In the genomic region with DNA sequence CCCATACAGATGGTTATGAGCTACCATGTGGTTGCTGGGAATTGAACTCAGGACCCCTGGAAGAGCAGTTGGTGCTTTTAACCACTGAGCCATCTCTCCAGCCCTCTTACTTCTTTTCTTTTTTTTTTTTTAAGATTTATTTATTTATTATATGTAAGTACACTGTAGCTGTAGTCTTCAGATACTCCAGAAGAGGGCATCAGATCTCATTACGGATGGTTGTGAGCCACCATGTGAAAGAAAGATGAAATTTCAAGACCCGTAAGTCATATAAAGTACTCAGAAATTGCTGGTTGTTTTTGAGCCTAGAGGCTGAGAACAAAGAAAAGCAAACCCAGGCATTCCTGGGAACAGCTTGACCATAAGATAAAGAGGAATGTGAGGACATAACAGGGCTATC, we compare ENCODE assay signal across 13 mouse cellular contexts. TPM values are rescaled to one million over a fixed set of nuclear protein-coding genes. Genes with fewer than 3 reads are reported as not detected.
DNase-seq lines count a peak whose midpoint lies in the region; ATAC-seq and TF ChIP-seq lines count a peak whose summit lies in the region.
"Not testable (repeated sequence)": the region's sequence is repeated elsewhere in the genome, so short reads cannot be mapped to it uniquely, and the experiment has no call there.
"Had no signal": no experiment of that assay in that cellular context is flagged by ENCODE, and none has a peak within 500 bp of the region (broad histone marks: within the 10 kb centered on the region; RNA-seq: fewer than 3 reads in every experiment).

No protein-coding gene starts in this region.

- H3K9me3 ChIP-seq in kidney, postnatal 0 days (replicated peaks; ENCODE audit: low read length); midbrain, postnatal 0 days (ENCODE audit: low read length): not testable (repeated sequence)

- DNase-seq in A20 (ENCODE audit: low read depth, low spot score): peak; percentile 21
- DNase-seq in NIH3T3 (ENCODE audit: low read depth): peak; percentile 12
- peak; percentile 34 for DNase-seq in brain, adult 2 months (ENCODE audit: low read depth, low spot score)
- DNase-seq in induced T-regulatory cell, adult 2 months (ENCODE audit: low read depth): peak; percentile 30
- DNase-seq in kidney, postnatal 0 days (ENCODE audit: low spot score); left cerebral cortex, adult 2 months (ENCODE audit: extremely low spot score in 1 of 2, low spot score in 2 of 2); midbrain, postnatal 0 days (ENCODE audit: low spot score): not testable (repeated sequence)

- H3K27ac ChIP-seq in kidney, postnatal 0 days; left cerebral cortex, adult 2 months; midbrain, postnatal 0 days (ENCODE audit: low read depth, low read length): not testable (repeated sequence)

- not testable (repeated sequence) for H3K9ac ChIP-seq in kidney, postnatal 0 days (ENCODE audit: low read depth, low read length); midbrain, postnatal 0 days (replicated peaks; ENCODE audit: low read length, poor library complexity, severe bottlenecking)

- not testable (repeated sequence) for ATAC-seq in kidney, postnatal 0 days (replicated peaks; ENCODE audit: low FRiP score, low read depth); midbrain, postnatal 0 days (ENCODE audit: low FRiP score)

- intact Hi-C loops in left cerebral cortex, adult 2 months (cut with DNase I): not testable (repeated sequence)

- 0 out of 2 replicates have a peak, but pooled peaks have one; percentile 9 for TF ChIP-seq CTCF in kidney, postnatal 0 days (IDR thresholded peaks at IDR 0.05; ENCODE audit: low read depth)
- TF ChIP-seq CTCF in left cerebral cortex, adult 2 months (IDR thresholded peaks at IDR 0.05): peak; percentile 42
- TF ChIP-seq CTCF in midbrain, postnatal 0 days (IDR thresholded peaks at IDR 0.05): peak; percentile 33

- not testable (repeated sequence) for H3K4me3 ChIP-seq in kidney, postnatal 0 days (replicated peaks; ENCODE audit: low read depth, low read length); left cerebral cortex, adult 2 months; midbrain, postnatal 0 days (ENCODE audit: low read depth, low read length)

- H3K4me1 ChIP-seq in kidney, postnatal 0 days (replicated peaks; ENCODE audit: insufficient read depth, low read length); midbrain, postnatal 0 days (ENCODE audit: insufficient read depth, low read length): not testable (repeated sequence)

- peaks cover 21% of the 10 kb centered on the region for H3K36me3 ChIP-seq in kidney, postnatal 0 days (ENCODE audit: insufficient read depth, low read length)
- not testable (repeated sequence) for H3K36me3 ChIP-seq in midbrain, postnatal 0 days (ENCODE audit: insufficient read depth, low read length)

- H3K4me2 ChIP-seq in kidney, postnatal 0 days (ENCODE audit: low read length); midbrain, postnatal 0 days (ENCODE audit: low read depth, low read length, poor library complexity, severe bottlenecking): not testable (repeated sequence)

- WGBS in kidney, postnatal 0 days: 96% methylated on average over 2 of the region's 2 CpGs
- 92% methylated on average over 2 of the region's 2 CpGs for WGBS in midbrain, postnatal 0 days

- H3K27me3 ChIP-seq in kidney, postnatal 0 days (ENCODE audit: insufficient read depth, low read length); midbrain, postnatal 0 days (ENCODE audit: insufficient read depth, low read length): not testable (repeated sequence)

RNA-seq across cellular contexts. Expression of a gene that starts 13.7 kb away (rescaled TPM):
- polyA plus RNA-seq in kidney, postnatal 0 days (2015; fragmentation: Nextera tagmentation; extraction: Ambion mirVana): 9.0 and 9.7 TPM in 2 replicates
- 10 to 100 TPM; 26.0 to 26.2 TPM for total RNA-seq in left cerebral cortex, adult 2 months (2021)
- 11.1 and 16.5 TPM in 2 replicates for total RNA-seq in midbrain, postnatal 0 days (2014; rRNA removed)
- polyA plus RNA-seq in midbrain, postnatal 0 days (2015; fragmentation: Nextera tagmentation; extraction: Ambion mirVana): 14.9 and 15.1 TPM in 2 replicates

RNA-seq across cellular contexts. Expression of a gene that starts 19.2 kb away (rescaled TPM):
- 0.15 TPM in 1 of 2 replicates, not detected in the other for polyA plus RNA-seq in kidney, postnatal 0 days (2015; fragmentation: Nextera tagmentation; extraction: Ambion mirVana)
- 1 to 10 TPM; 1.6 to 1.7 TPM for total RNA-seq in left cerebral cortex, adult 2 months (2021)
- total RNA-seq in midbrain, postnatal 0 days (2014; rRNA removed): 0.99 TPM in 1 of 2 replicates, not detected in the other
- 0.07 and 0.29 TPM in 2 replicates for polyA plus RNA-seq in midbrain, postnatal 0 days (2015; fragmentation: Nextera tagmentation; extraction: Ambion mirVana)
- total RNA-seq: common myeloid progenitor, adult 5-6 weeks had no signal
- polyA plus RNA-seq: activated CD4-positive, CD25-positive, alpha-beta regulatory T cell, adult 4 months; embryonic facial prominence, embryonic 11.5 days; embryonic facial prominence, embryonic 15.5 days; erythroblast, embryonic 14.5 days; forebrain, embryonic 10.5 days had no signal
